ENCODE assay signal across 9 mouse cellular contexts in the genomic region with DNA sequence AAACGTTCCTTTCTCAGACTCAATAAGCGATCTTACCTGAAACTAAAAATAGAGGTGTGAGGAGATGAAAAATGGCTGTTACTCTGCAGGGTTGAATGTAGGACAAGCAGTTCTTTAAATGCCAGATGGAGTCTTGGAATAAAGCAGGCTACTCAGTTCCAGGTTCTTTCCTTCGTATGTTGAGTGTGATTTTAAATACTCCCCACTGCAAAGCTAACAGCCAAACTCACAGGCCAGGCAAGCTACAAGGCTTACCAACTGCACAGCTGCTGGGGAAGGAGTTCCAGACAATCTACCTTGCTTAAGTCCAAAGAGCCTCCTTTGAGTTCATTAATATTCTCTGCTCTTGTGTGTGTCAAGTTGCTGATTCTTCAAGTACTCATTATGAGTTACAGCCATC. TPM values are rescaled to one million over a fixed set of nuclear protein-coding genes. Genes with fewer than 3 reads are reported as not detected.
DNase-seq lines count a peak whose midpoint lies in the region; ATAC-seq lines count a peak whose summit lies in the region.
"Had no signal": no experiment of that assay in that cellular context is flagged by ENCODE, and none has a peak within 500 bp of the region (broad histone marks: within the 10 kb centered on the region; RNA-seq: fewer than 3 reads in every experiment).

No protein-coding gene starts in this region.

- H3K27me3 ChIP-seq in heart, embryonic 15.5 days, result no peaks in the 10 kb centered on the region
- no peaks in the 10 kb centered on the region for H3K27me3 ChIP-seq in midbrain, embryonic 13.5 days
- H3K27me3 ChIP-seq in midbrain, embryonic 16.5 days (ENCODE audit: control insufficient read depth, insufficient read depth, low read depth, low read length), result no peaks in the 10 kb centered on the region
- H3K27me3 ChIP-seq in limb, embryonic 10.5 days (ENCODE audit: low read depth, poor library complexity, severe bottlenecking), result peaks cover 12% of the 10 kb centered on the region
- H3K27me3 ChIP-seq in neural tube, embryonic 15.5 days (replicated peaks), result peaks cover 6% of the 10 kb centered on the region; the same call in 1 of the 2 replicates

- H3K27ac ChIP-seq in heart, embryonic 15.5 days, result no peak overlapping the region
- H3K27ac ChIP-seq in midbrain, embryonic 13.5 days, result no peak overlapping the region
- no peak overlapping the region for H3K27ac ChIP-seq in midbrain, embryonic 16.5 days (ENCODE audit: low read length)
- H3K27ac ChIP-seq in limb, embryonic 10.5 days, result 0 out of 2 replicates have a peak overlapping the region, but pooled peaks have one; percentile 99
- H3K27ac ChIP-seq in neural tube, embryonic 15.5 days (replicated peaks), result no peak overlapping the region

- DNase-seq in heart, adult 9 months (ENCODE audit: low spot score in 2 of 2), result no peak
- DNase-seq in limb, embryonic 10.5 days (ENCODE audit: low spot score), result no peak
- DNase-seq in spleen, postnatal 36 days (ENCODE audit: low spot score in 2 of 2), result no peak
- DNase-seq: lung, adult 2 months had no signal

- no peaks in the 10 kb centered on the region for H3K36me3 ChIP-seq in heart, embryonic 15.5 days
- H3K36me3 ChIP-seq in midbrain, embryonic 13.5 days, result no peaks in the 10 kb centered on the region
- no peaks in the 10 kb centered on the region for H3K36me3 ChIP-seq in midbrain, embryonic 16.5 days (ENCODE audit: control insufficient read depth, insufficient read depth, low read length)
- H3K36me3 ChIP-seq in limb, embryonic 10.5 days, result no peaks in the 10 kb centered on the region
- no peaks in the 10 kb centered on the region for H3K36me3 ChIP-seq in neural tube, embryonic 15.5 days

- H3K4me3 ChIP-seq in heart, embryonic 15.5 days, result no peak overlapping the region
- H3K4me3 ChIP-seq in midbrain, embryonic 13.5 days (replicated peaks), result no peak overlapping the region
- no peak overlapping the region for H3K4me3 ChIP-seq in midbrain, embryonic 16.5 days (ENCODE audit: low read depth, low read length)
- peak overlapping the region; percentile 92 for H3K4me3 ChIP-seq in limb, embryonic 10.5 days
- H3K4me3 ChIP-seq in neural tube, embryonic 15.5 days (replicated peaks), result no peak overlapping the region

- ATAC-seq in heart, embryonic 15.5 days (replicated peaks; ENCODE audit: insufficient number of reproducible peaks, insufficient read depth, low FRiP score, low read depth), result no peak
- ATAC-seq in midbrain, embryonic 13.5 days, result no peak
- no peak for ATAC-seq in midbrain, embryonic 16.5 days
- no peak for ATAC-seq in neural tube, embryonic 15.5 days (ENCODE audit: low FRiP score)
- ATAC-seq: inflammation-experienced regulatory T-cells, adult 6 months had no signal

- WGBS in heart, embryonic 15.5 days, result 43% methylated on average over 3 of the region's 3 CpGs
- WGBS in midbrain, embryonic 13.5 days, result 38% methylated on average over 3 of the region's 3 CpGs
- WGBS in midbrain, embryonic 16.5 days, result 41% methylated on average over 3 of the region's 3 CpGs
- 34% methylated on average over 3 of the region's 3 CpGs for WGBS in limb, embryonic 10.5 days
- WGBS in neural tube, embryonic 15.5 days, result 42% methylated on average over 3 of the region's 3 CpGs

- peaks cover 21% of the 10 kb centered on the region for H3K4me1 ChIP-seq in heart, embryonic 15.5 days (replicated peaks)
- peaks cover 23% of the 10 kb centered on the region for H3K4me1 ChIP-seq in midbrain, embryonic 13.5 days (replicated peaks)
- H3K4me1 ChIP-seq in midbrain, embryonic 16.5 days (ENCODE audit: control insufficient read depth, insufficient read depth, low read length), result peaks cover 7% of the 10 kb centered on the region; the same call in 1 of the 2 replicates
- peaks cover 25% of the 10 kb centered on the region for H3K4me1 ChIP-seq in limb, embryonic 10.5 days
- peaks cover 22% of the 10 kb centered on the region for H3K4me1 ChIP-seq in neural tube, embryonic 15.5 days

- no peak overlapping the region for H3K9ac ChIP-seq in heart, embryonic 15.5 days
- H3K9ac ChIP-seq in midbrain, embryonic 13.5 days (replicated peaks), result no peak overlapping the region
- H3K9ac ChIP-seq in midbrain, embryonic 16.5 days (ENCODE audit: low read depth, low read length), result no peak overlapping the region
- H3K9ac ChIP-seq in neural tube, embryonic 15.5 days (replicated peaks), result no peak overlapping the region

- H3K9me3 ChIP-seq in heart, embryonic 15.5 days (replicated peaks), result no peaks in the 10 kb centered on the region
- no peaks in the 10 kb centered on the region for H3K9me3 ChIP-seq in midbrain, embryonic 13.5 days
- H3K9me3 ChIP-seq in midbrain, embryonic 16.5 days (replicated peaks; ENCODE audit: control insufficient read depth, low read length, poor library complexity, severe bottlenecking), result no peaks in the 10 kb centered on the region
- H3K9me3 ChIP-seq in limb, embryonic 10.5 days (replicated peaks), result no peaks in the 10 kb centered on the region
- H3K9me3 ChIP-seq in neural tube, embryonic 15.5 days (replicated peaks), result no peaks in the 10 kb centered on the region

- H3K4me2 ChIP-seq in heart, embryonic 15.5 days, result peak overlapping the region; percentile 94; the same call in 1 of the 2 replicates
- H3K4me2 ChIP-seq in midbrain, embryonic 13.5 days (replicated peaks), result peak overlapping the region; percentile 92; the same call in 1 of the 2 replicates
- H3K4me2 ChIP-seq in midbrain, embryonic 16.5 days (ENCODE audit: low read length), result no peak overlapping the region
- peak overlapping the region; percentile 92; the same call in 1 of the 2 replicates for H3K4me2 ChIP-seq in neural tube, embryonic 15.5 days

RNA-seq across cellular contexts. Expression of gene Pbx3, which starts 0.9 kb away (rescaled TPM):
- 16.8 and 18.6 TPM in 2 replicates for polyA plus RNA-seq in heart, embryonic 15.5 days (2015; fragmentation: Nextera tagmentation; extraction: Ambion mirVana)
- 87.8 and 101 TPM in 2 replicates for polyA plus RNA-seq in midbrain, embryonic 13.5 days (2015; fragmentation: Nextera tagmentation; extraction: Ambion mirVana)
- 78.4 and 82.7 TPM in 2 replicates for polyA plus RNA-seq in midbrain, embryonic 16.5 days (2015; fragmentation: Nextera tagmentation; extraction: Ambion mirVana)
- 30.0 and 31.9 TPM in 2 replicates for polyA plus RNA-seq in limb, embryonic 10.5 days (2016; fragmentation: Nextera tagmentation; extraction: Ambion mirVana)
- 88.1 and 118 TPM in 2 replicates for polyA plus RNA-seq in neural tube, embryonic 15.5 days (2015; fragmentation: Nextera tagmentation; extraction: Ambion mirVana)

RNA-seq across cellular contexts. Expression of gene Mapkap1, which starts 32.7 kb away (rescaled TPM):
- polyA plus RNA-seq in heart, embryonic 15.5 days (2015; fragmentation: Nextera tagmentation; extraction: Ambion mirVana), result 65.2 and 67.0 TPM in 2 replicates
- polyA plus RNA-seq in midbrain, embryonic 13.5 days (2015; fragmentation: Nextera tagmentation; extraction: Ambion mirVana), result 93.4 and 101 TPM in 2 replicates
- 88.3 and 89.1 TPM in 2 replicates for polyA plus RNA-seq in midbrain, embryonic 16.5 days (2015; fragmentation: Nextera tagmentation; extraction: Ambion mirVana)
- polyA plus RNA-seq in limb, embryonic 10.5 days (2016; fragmentation: Nextera tagmentation; extraction: Ambion mirVana), result 80.5 and 96.4 TPM in 2 replicates
- 87.4 and 94.3 TPM in 2 replicates for polyA plus RNA-seq in neural tube, embryonic 15.5 days (2015; fragmentation: Nextera tagmentation; extraction: Ambion mirVana)
